Comparison of ENCODE assay signal across 8 mouse cellular contexts in genomic region chr10:128458719-128459408, GRCm38 (mm10). TPM values are rescaled to one million over a fixed set of nuclear protein-coding genes. Genes with fewer than 3 reads are reported as not detected.
DNase-seq lines count a peak whose midpoint lies in the region; ATAC-seq and TF ChIP-seq lines count a peak whose summit lies in the region.

TSS of gene Smarcc2 (plus strand) at chr10:128459248.

- peak within 1 kb of the TSS; percentile 66 for H3K4me3 ChIP-seq in intestine, postnatal 0 days (ENCODE audit: low read depth, low read length)
- peak within 1 kb of the TSS; percentile 94 for H3K4me3 ChIP-seq in midbrain, embryonic 10.5 days

- H3K9ac ChIP-seq in intestine, postnatal 0 days (ENCODE audit: low read depth, low read length) = peak within 1 kb of the TSS; percentile 94

- DNase-seq in adrenal gland, adult 8-10 months = peak; percentile 66
- DNase-seq in embryo, embryonic 9.5 days (ENCODE audit: extremely low spot score) = peak; percentile 84
- DNase-seq in gonadal fat pad, adult 2 months (ENCODE audit: low read depth) = no peak
- DNase-seq in left cerebral cortex, postnatal 36 days (ENCODE audit: low spot score in 2 of 2) = peak; percentile 82 to 85
- peak; percentile 84 for DNase-seq in midbrain, embryonic 10.5 days (ENCODE audit: low spot score)
- DNase-seq in right cerebral cortex, postnatal 36 days (ENCODE audit: low spot score in 2 of 2) = peak; percentile 56 to 57
- DNase-seq in yolk sac, embryonic 10.5 days (ENCODE audit: low spot score) = peak; percentile 86

- H3K27ac ChIP-seq in intestine, postnatal 0 days (ENCODE audit: low read depth, low read length) = peak within 1 kb of the TSS; percentile 97
- H3K27ac ChIP-seq in midbrain, embryonic 10.5 days (replicated peaks) = peak within 1 kb of the TSS; percentile 98

- H3K9me3 ChIP-seq in intestine, postnatal 0 days (ENCODE audit: control insufficient read depth) = no peaks in the 10 kb centered on the region
- H3K9me3 ChIP-seq in midbrain, embryonic 10.5 days (replicated peaks) = no peaks in the 10 kb centered on the region

- no peaks in the 10 kb centered on the region for H3K4me1 ChIP-seq in intestine, postnatal 0 days (replicated peaks; ENCODE audit: control insufficient read depth, insufficient read depth, low read length)
- peaks cover 13% of the 10 kb centered on the region for H3K4me1 ChIP-seq in midbrain, embryonic 10.5 days

- under 1% methylated on average over 68 of the region's 86 CpGs for WGBS in intestine, postnatal 0 days
- under 1% methylated on average over 85 of the region's 86 CpGs for WGBS in midbrain, embryonic 10.5 days

- intact Hi-C loops in left cerebral cortex, postnatal 36 days (cut with DNase I) = loop anchor here (2.0 to 10.0 kb wide), 5 partner anchors 33 to 244 kb away; partner anchors contain the start of genes Cs, Myl6, Nabp2 and Rnf41

- H3K36me3 ChIP-seq in intestine, postnatal 0 days (ENCODE audit: control insufficient read depth, insufficient read depth) = peaks cover 19% of the 10 kb centered on the region
- peaks cover 31% of the 10 kb centered on the region for H3K36me3 ChIP-seq in midbrain, embryonic 10.5 days

- H3K4me2 ChIP-seq in intestine, postnatal 0 days (replicated peaks; ENCODE audit: low read depth) = peak within 1 kb of the TSS; percentile 80

- ATAC-seq in intestine, postnatal 0 days = peak; percentile 84

- peak; percentile 58 for TF ChIP-seq CTCF in intestine, postnatal 0 days (IDR thresholded peaks at IDR 0.05; ENCODE audit: low read depth)

- no peaks in the 10 kb centered on the region for H3K27me3 ChIP-seq in intestine, postnatal 0 days (replicated peaks; ENCODE audit: control insufficient read depth, insufficient read depth, low read length)
- peaks cover 15% of the 10 kb centered on the region for H3K27me3 ChIP-seq in midbrain, embryonic 10.5 days (ENCODE audit: low read depth, poor library complexity, severe bottlenecking)

RNA-seq across cellular contexts. Expression of gene Smarcc2, which starts in this region (rescaled TPM):
- total RNA-seq in adrenal gland, adult 8-10 months (2022) = 100 to 1,000 TPM; 103 to 155 (median 127) TPM
- 92.5 and 115 TPM in 2 replicates for polyA plus RNA-seq in gonadal fat pad, adult 2 months (2012; rRNA removed)
- 31.1 and 31.6 TPM in 2 replicates for polyA plus RNA-seq in intestine, postnatal 0 days (2015; fragmentation: Nextera tagmentation; extraction: Ambion mirVana)
- total RNA-seq in left cerebral cortex, postnatal 36 days (2021) = 100 to 1,000 TPM; 238 to 245 TPM
- polyA plus RNA-seq in midbrain, embryonic 10.5 days (2016; fragmentation: Nextera tagmentation; extraction: Ambion mirVana) = 75.2 and 110 TPM in 2 replicates
